Mouse (Mus musculus) embryonic stem cell, embryonic (primary cell): ENCODE data around the gene Tmem19.

ENCODE experiments used
- CTCF ChIA-PET, 4 experiments: fragments of 300-600 bp in 2 of 4; fragments of 350-600 bp in 2 of 4; sonication (Branson Sonifier 250); formaldehyde crosslinking; loops; one replicate each; lab custom pipeline; 2022; ENCODE audit warnings: inconsistent platforms in 2 of 4; lab: Charles Lee
- POLR2A ChIA-PET, 4 experiments: fragments of 300-600 bp in 2 of 4; fragments of 350-600 bp in 2 of 4; sonication (Branson Sonifier 250); formaldehyde crosslinking; loops; one replicate each; lab custom pipeline; 2022; ENCODE audit warnings: antibody characterized with exemption in 4 of 4, inconsistent platforms in 1 of 4; lab: Charles Lee

The Tmem19 gene

GRCm38 (mm10) chr10:115356106-115356505 lies 6.2 kb downstream of the Tmem19 start:
- ChIA-PET POLR2A (interaction anchor here in 3 of 4 experiments (0.6 to 3.8 kb wide), 9 partner anchors 9 to 48 kb away, joined by 3 to 22 read pairs (median 4); partner anchors contain the start of genes Thap2 (in 3 of the 3) and Zfc3h1 (in 2 of the 3)), CTCF (no interaction called here)

DNA sequence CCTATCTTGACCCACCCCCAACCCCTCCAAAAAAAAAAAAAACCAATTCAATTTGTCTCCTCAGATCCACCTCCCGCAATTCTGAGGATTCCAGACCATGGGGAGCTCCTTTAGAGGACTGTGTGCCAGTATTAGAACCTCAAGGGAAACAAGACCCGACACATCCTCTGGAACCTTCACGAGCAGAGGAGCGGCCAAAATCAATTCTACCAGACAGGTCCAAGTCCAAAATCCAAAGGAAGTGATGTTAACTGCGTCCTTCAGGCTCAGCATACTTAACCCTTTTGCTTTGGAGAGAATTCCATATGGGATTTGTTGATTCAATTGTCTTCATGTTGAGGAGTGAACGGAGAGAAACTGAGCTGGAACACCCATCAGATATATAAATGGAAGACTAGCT lies 7.3 kb downstream of the Tmem19 start:
- POLR2A ChIA-PET: interaction anchor here in 3 of 4 experiments (0.6 to 3.8 kb wide), 6 partner anchors 15 to 108 kb away, joined by 3 to 22 read pairs (median 8); partner anchors contain the start of genes Thap2 (in 2 of the 3) and Zfc3h1 (in 2 of the 3)
- CTCF ChIA-PET: no interaction called here

GRCm38 (mm10) chr10:115354553-115354952 lies 7.7 kb downstream of the Tmem19 start:
- ChIA-PET CTCF (no interaction called here), POLR2A (interaction anchor here in 2 of 4 experiments (1.0 to 3.8 kb wide), 5 partner anchors 11 to 30 kb away, joined by 3 to 22 read pairs (median 8); partner anchors contain the start of genes Thap2 (in 2 of the 2) and Zfc3h1 (in 2 of the 2))

GRCm38 (mm10) chr10:115350810-115351397 lies 11.4 kb downstream of the Tmem19 start:
- ChIA-PET POLR2A (interaction anchor here in 3 of 4 experiments (0.5 to 4.1 kb wide), 17 partner anchors 9 to 757 kb away, joined by 3 to 39 read pairs (median 3); partner anchors contain the start of genes Thap2 (in 3 of the 3), Tmem19 (in 3 of the 3) and Zfc3h1 (in 2 of the 3)), CTCF (interaction anchor here in 2 of 4 experiments (0.5 to 1.4 kb wide), 2 partner anchors 9 to 186 kb away, joined by 3 to 5 read pairs; no protein-coding TSS in a partner anchor)

- CTCF ChIA-PET: interaction anchor here in 1 of 4 experiments (0.6 kb wide), 1 partner anchor 848 kb away, joined by 3 read pairs; no protein-coding TSS in a partner anchor
- POLR2A ChIA-PET: interaction anchor here in 3 of 4 experiments (0.7 to 4.1 kb wide), 7 partner anchors 13 to 43 kb away, joined by 3 to 39 read pairs (median 9); partner anchors contain the start of genes Tmem19 (in 3 of the 3), Zfc3h1 (in 2 of the 3) and Thap2 (in 1 of the 3)
Measured at GRCm38 (mm10) chr10:115349509-115349908, 12.8 kb downstream of the Tmem19 start.

GRCm38 (mm10) chr10:115349029-115349428 lies 13.3 kb downstream of the Tmem19 start:
- CTCF ChIA-PET: interaction anchor here in 2 of 4 experiments (0.6 to 0.7 kb wide), 2 partner anchors 25 to 848 kb away, joined by 3 to 9 read pairs; no protein-coding TSS in a partner anchor
- POLR2A ChIA-PET: interaction anchor here in 3 of 4 experiments (0.6 to 4.1 kb wide), 8 partner anchors 13 to 1145 kb away, joined by 3 to 39 read pairs (median 8); partner anchors contain the start of genes Tmem19 (in 3 of the 3), Zfc3h1 (in 2 of the 3) and Thap2 (in 1 of the 3)

DNA sequence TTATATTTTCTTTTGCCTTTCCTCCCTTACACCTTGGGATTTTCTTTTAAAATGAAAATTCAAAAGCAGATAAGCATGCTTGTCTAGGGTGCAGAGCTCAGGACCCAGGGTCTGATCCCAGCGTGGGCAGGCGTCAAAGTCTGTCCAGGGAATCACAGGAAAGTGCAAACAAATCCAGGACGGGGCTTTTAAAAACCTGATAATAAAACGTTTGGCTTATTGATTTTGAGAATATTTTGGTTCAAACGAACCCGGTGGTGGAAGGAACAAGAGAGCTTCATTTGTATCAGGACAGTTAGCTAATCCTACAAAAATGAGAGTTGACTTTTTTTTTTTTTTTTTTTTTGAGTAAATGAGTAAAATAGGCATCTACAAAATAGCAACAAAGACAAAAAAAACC lies 14.2 kb downstream of the Tmem19 start:
- ChIA-PET CTCF (interaction anchor here in 2 of 4 experiments (0.6 to 0.7 kb wide), 2 partner anchors 25 to 51 kb away, joined by 5 to 9 read pairs; no protein-coding TSS in a partner anchor), POLR2A (interaction anchor here (0.6 to 4.1 kb wide), 13 partner anchors 12 to 1146 kb away, joined by 3 to 39 read pairs (median 4); partner anchors contain the start of genes Tmem19 (in 3 of the 4), Rab21 (in 1 of the 4), Thap2 (in 1 of the 4) and Zfc3h1 (in 1 of the 4))

DNA sequence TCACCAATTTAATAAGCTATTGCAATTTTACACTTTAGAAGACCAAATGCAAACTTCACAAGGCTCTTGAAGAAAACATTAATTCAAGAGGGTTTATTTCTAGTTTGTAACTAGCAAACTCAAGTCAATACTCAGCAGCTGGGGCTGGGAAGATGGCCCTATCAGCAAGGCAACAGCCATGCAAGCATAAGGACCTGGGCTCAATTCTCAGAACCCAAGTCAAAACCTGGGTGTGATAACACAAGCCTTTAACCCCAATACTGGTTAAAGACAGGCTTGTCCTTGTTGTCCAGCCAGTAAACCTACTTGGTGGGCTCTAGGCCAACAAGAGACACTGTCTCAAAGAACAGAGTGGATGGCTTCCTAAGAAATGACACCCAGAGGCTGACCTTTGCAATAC lies 15.9 kb downstream of the Tmem19 start:
- ChIA-PET CTCF (no interaction called here), POLR2A (interaction anchor here in 2 of 4 experiments (1.3 to 3.6 kb wide), 3 partner anchors 8 to 16 kb away, joined by 5 to 14 read pairs (median 6); partner anchors contain the start of gene Tmem19 (in 1 of the 2))

DNA sequence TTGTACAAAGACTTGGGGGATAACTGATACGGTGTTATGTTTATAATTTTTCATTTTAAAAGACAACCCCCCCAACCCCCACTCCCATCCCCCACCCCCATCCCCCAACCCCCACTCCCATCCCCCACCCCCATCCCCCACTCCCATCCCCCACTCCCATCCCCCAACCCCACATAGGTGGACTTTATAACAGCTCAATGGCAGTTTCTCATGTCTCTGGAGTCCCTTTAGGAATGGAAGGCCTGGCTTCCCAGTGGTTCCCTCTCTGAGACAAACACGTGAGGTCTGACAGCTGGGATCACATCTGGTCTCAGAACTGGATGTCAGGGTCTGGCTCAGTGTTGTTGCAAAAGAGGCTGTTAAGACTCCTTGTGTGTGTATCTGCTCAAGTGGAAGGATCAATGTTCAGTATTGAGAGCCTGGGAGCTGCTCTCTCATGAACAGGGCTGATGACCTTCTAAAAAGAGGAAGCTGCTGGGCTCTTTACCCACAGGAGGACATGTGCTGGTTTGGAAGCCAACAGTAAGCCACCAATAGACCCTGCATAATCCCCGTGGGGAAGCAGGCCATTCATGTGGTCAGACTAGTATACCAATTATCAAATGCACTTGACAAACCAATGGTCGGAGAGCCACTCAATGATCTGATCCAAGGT lies 19.4 kb downstream of the Tmem19 start:
- ChIA-PET POLR2A (interaction anchor here in 3 of 4 experiments (0.6 to 1.7 kb wide), 11 partner anchors 9 to 129 kb away, joined by 3 to 5 read pairs (median 4); partner anchors contain the start of genes Tmem19 (in 3 of the 3), Rab21 (in 1 of the 3), Thap2 (in 1 of the 3) and Zfc3h1 (in 1 of the 3)), CTCF (interaction anchor here in 1 of 4 experiments (0.5 to 1.7 kb wide), 2 partner anchors 20 to 49 kb away, joined by 4 to 5 read pairs; no protein-coding TSS in a partner anchor)

DNA sequence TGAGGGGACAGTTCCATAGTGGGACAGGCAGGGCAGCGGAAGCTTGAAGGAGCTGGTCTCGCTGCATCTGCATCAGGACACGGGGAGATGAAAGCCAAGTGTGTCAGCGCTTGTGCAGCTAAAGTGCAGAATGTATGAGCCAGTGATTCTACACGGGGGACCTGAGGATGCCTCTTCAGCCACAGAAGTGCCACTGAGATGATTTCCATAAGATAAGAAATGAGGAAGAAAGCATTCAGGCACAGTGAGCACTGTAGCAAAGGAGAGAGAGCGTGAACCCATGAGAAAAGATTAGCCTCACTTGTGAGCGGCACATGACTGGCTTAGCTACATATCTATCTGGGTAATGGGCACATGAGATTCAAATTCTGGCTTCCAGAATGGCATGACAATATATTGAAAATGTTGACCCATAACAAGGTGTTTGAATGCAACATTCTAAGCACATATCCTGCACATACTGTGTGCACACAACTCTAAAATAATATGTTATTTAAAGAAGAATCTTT lies 22.4 kb downstream of the Tmem19 start:
- CTCF ChIA-PET: no interaction called here
- POLR2A ChIA-PET: interaction anchor here in 3 of 4 experiments (0.7 to 1.5 kb wide), 3 partner anchors 11 to 38 kb away, joined by 3 to 4 read pairs (median 3); partner anchors contain the start of gene Rab21 (in 1 of the 3)

- ChIA-PET POLR2A (interaction anchor here in 1 of 4 experiments (2.0 kb wide), 1 partner anchor 26 kb away, joined by 6 read pairs; the partner anchor contains the start of gene Tmem19), CTCF (no interaction called here)
Measured at GRCm38 (mm10) chr10:115336901-115337300, 25.4 kb downstream of the Tmem19 start.

DNA sequence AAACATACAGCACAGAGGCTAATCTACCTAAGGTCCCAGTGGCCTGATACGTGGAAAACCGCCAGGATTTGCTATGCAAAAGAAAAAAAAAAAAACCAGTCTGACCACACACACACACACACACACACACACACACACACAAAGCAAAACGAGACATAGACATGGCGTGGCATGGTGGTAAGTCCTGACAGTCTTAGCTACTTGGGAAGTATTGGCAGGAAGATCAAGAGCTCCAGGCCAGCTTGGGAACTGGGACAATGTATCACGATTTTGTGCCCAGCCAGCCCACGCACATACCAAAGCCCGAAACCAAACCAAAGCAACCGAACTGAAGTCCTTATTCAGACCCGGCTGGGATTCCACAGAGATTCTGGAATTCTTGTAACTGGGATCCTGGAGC lies 28.8 kb downstream of the Tmem19 start:
- ChIA-PET CTCF (interaction anchor here in 3 of 4 experiments (0.7 to 1.2 kb wide), 3 partner anchors 10 to 1401 kb away, joined by 3 to 5 read pairs (median 3); no protein-coding TSS in a partner anchor), POLR2A (interaction anchor here in 2 of 4 experiments (0.7 to 1.2 kb wide), 3 partner anchors 9 to 22 kb away, joined by 3 to 4 read pairs (median 3); no protein-coding TSS in a partner anchor)

- ChIA-PET POLR2A (interaction anchor here in 2 of 4 experiments (0.5 to 1.2 kb wide), 3 partner anchors 12 to 21 kb away, joined by 3 read pairs; no protein-coding TSS in a partner anchor), CTCF (interaction anchor here in 2 of 4 experiments (0.5 to 1.2 kb wide), 2 partner anchors 10 to 157 kb away, joined by 3 read pairs; no protein-coding TSS in a partner anchor)
Measured at GRCm38 (mm10) chr10:115332997-115333396, 29.3 kb downstream of the Tmem19 start.

DNA sequence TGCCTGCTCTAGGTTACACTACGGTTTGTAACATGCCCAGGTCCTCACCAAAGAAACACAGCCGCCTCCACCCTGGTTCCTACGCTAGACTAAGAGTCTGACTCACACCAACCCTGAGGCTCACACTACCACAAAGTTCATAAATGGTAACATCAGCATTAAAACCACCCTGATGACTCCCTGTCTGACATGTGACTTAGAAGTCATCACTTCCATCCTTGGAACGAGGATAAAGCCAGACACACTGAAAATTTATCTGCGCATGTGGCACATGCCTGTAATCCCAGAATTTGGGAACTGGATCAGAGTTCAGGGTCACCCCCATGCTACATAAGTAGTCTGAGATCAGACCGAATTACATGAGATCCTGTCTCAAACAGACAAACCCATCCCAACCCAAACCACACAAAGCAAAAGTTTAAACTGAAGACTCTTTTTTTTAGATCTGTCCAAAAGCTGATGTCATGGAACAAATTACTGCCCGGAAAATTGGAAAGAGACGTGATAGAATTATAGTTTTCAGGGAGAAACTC lies 29.8 kb downstream of the Tmem19 start:
- ChIA-PET CTCF (interaction anchor here in 2 of 4 experiments (0.5 to 1.2 kb wide), 2 partner anchors 9 to 156 kb away, joined by 3 read pairs; no protein-coding TSS in a partner anchor), POLR2A (interaction anchor here in 2 of 4 experiments (0.5 to 1.4 kb wide), 2 partner anchors 13 to 16 kb away, joined by 3 to 4 read pairs; no protein-coding TSS in a partner anchor)

- ChIA-PET POLR2A (no interaction called here), CTCF (interaction anchor here in 1 of 4 experiments (0.6 kb wide), 1 partner anchor 289 kb away, joined by 3 read pairs; no protein-coding TSS in a partner anchor)
Measured at GRCm38 (mm10) chr10:115329010-115329530, 33.2 kb downstream of the Tmem19 start.

DNA sequence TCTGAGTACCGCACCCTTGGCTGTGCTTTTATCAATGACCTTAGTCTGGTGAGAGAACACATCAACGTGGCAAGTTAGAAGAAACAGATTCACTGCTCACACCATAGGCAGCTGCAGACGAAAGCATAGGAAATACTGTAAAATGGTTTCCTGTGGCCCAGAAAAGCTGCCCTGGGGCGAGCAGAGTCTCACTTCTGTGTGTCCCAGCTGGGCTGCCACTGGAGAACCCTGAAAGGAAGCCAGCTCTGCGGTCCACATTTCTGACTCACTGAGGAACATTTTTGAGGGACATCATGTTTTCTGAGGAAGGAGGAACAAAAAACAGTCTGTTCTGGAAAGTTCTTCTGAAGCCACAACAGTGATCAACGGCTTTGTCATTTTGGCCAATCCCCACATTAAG lies 33.8 kb downstream of the Tmem19 start:
- CTCF ChIA-PET: interaction anchor here in 1 of 4 experiments (0.6 kb wide), 1 partner anchor 290 kb away, joined by 3 read pairs; no protein-coding TSS in a partner anchor

More for the DNA sequence above, 33.8 kb downstream of the Tmem19 start:
- POLR2A ChIA-PET: interaction anchor here in 2 of 4 experiments (0.9 to 1.4 kb wide), 3 partner anchors 34 to 60 kb away, joined by 3 to 5 read pairs (median 4); partner anchors contain the start of genes Thap2 (in 1 of the 2) and Tmem19 (in 1 of the 2)
